Mouse (Mus musculus) MEL (cell line): Measurements from ENCODE around the gene Zc3h10.

Source experiments
- CTCF ChIP-seq, 3 experiments: IDR thresholded peaks in 2 of 3; conservative IDR thresholded peaks in 1 of 3; 2 replicates each; pipeline ENCODE4 v1.5.1; 2011 to 2012; ENCODE audit warnings: low read length in 3 of 3, low read depth in 2 of 3, mild to moderate bottlenecking in 2 of 3, improper control_type of control experiment in 1 of 3, inconsistent platforms in 1 of 3, mixed read lengths in 1 of 3, moderate library complexity in 1 of 3; ENCODE audit not compliant: control insufficient read depth in 1 of 3, insufficient read depth in 1 of 3, poor library complexity in 1 of 3, severe bottlenecking in 1 of 3
- ELF1 ChIP-seq: IDR thresholded peaks from 2 replicates; pipeline ENCODE4 v1.6.1; 2014; ENCODE audit warnings: low read depth, mild to moderate bottlenecking, inconsistent platforms, low read length, improper control_type of control experiment, moderate library complexity
- GABPA ChIP-seq: IDR thresholded peaks from 2 replicates; pipeline ENCODE4 v1.6.1; 2012; ENCODE audit warnings: low read depth, mild to moderate bottlenecking, inconsistent platforms, low read length, improper control_type of control experiment, moderate library complexity
- JUND ChIP-seq: IDR thresholded peaks from 2 replicates; pipeline ENCODE4 v1.6.1; 2011; ENCODE audit warnings: low read depth, mild to moderate bottlenecking, improper control_type of control experiment, low read length
- NRF1 ChIP-seq: IDR thresholded peaks from 2 replicates; pipeline ENCODE4 v1.6.1; 2014; ENCODE audit warnings: low read depth, mild to moderate bottlenecking, inconsistent platforms, low read length, improper control_type of control experiment, moderate library complexity; ENCODE audit not compliant: poor library complexity, insufficient read depth, severe bottlenecking
- POLR2A ChIP-seq, 2 experiments: IDR thresholded peaks; 2 replicates each; pipeline ENCODE4 v1.6.1; 2011 to 2012; ENCODE audit warnings: low read length in 2 of 2, mild to moderate bottlenecking in 2 of 2, control low read depth in 1 of 2, improper control_type of control experiment in 1 of 2, low read depth in 1 of 2, moderate library complexity in 1 of 2; ENCODE audit not compliant: control insufficient read depth in 1 of 2, insufficient read depth in 1 of 2, poor library complexity in 1 of 2
- RCOR1 ChIP-seq: IDR thresholded peaks from 2 replicates; pipeline ENCODE4 v1.6.1; 2012; ENCODE audit warnings: low read depth, mild to moderate bottlenecking, inconsistent platforms, low read length, improper control_type of control experiment
- SIN3A ChIP-seq: IDR thresholded peaks from 2 replicates; pipeline ENCODE4 v1.6.1; 2012; ENCODE audit warnings: low read length, improper control_type of control experiment, inconsistent platforms
- USF2 ChIP-seq, 2 experiments: IDR thresholded peaks; 2 replicates each; pipeline ENCODE4 v1.6.1; 2011 to 2012; ENCODE audit warnings: improper control_type of control experiment in 2 of 2, low read length in 2 of 2, borderline replicate concordance in 1 of 2, inconsistent platforms in 1 of 2, low read depth in 1 of 2, mild to moderate bottlenecking in 1 of 2; ENCODE audit not compliant: insufficient read depth in 1 of 2

GRCm38 (mm10) chr10:128522351-128522750, 25.2 kb downstream of the Zc3h10 start:
- TF ChIP-seq ELF1 (no peak), CTCF (IDR thresholded peaks at IDR 0.05 in 2 of 3, conservative IDR thresholded peaks at IDR 0.05 in 1 of 3; ENCODE audit: control insufficient read depth in 1 of 3, insufficient read depth in 1 of 3, low read depth in 2 of 3, low read length in 3 of 3, poor library complexity in 1 of 3, severe bottlenecking in 1 of 3) (no peak), JUND (no peak), GABPA (no peak), POLR2A (IDR thresholded peaks at IDR 0.05; ENCODE audit: control insufficient read depth in 1 of 2, insufficient read depth in 1 of 2, low read depth in 1 of 2, low read length in 2 of 2, poor library complexity in 1 of 2) (no peak), NRF1 (no peak), RCOR1 (no peak), SIN3A (no peak), USF2 (IDR thresholded peaks at IDR 0.05; ENCODE audit: borderline replicate concordance in 1 of 2, insufficient read depth in 1 of 2, low read depth in 1 of 2, low read length in 2 of 2) (no peak)
